Mouse (Mus musculus) embryonic fibroblast, embryonic 13.5 days (primary cell): Measurements from ENCODE around the gene Kbtbd4.

ENCODE experiments used
- CTCF ChIP-seq: IDR thresholded peaks from 2 replicates; pipeline ENCODE4 v1.5.1; 2011; ENCODE audit warnings: mild to moderate bottlenecking, control low read depth, low read length, moderate library complexity, borderline replicate concordance; ENCODE audit not compliant: insufficient read depth
- POLR2A ChIP-seq: IDR thresholded peaks from 2 replicates; pipeline ENCODE4 v1.6.1; 2011; ENCODE audit warnings: low read depth, mild to moderate bottlenecking, control low read depth, low read length, moderate library complexity

DNA sequence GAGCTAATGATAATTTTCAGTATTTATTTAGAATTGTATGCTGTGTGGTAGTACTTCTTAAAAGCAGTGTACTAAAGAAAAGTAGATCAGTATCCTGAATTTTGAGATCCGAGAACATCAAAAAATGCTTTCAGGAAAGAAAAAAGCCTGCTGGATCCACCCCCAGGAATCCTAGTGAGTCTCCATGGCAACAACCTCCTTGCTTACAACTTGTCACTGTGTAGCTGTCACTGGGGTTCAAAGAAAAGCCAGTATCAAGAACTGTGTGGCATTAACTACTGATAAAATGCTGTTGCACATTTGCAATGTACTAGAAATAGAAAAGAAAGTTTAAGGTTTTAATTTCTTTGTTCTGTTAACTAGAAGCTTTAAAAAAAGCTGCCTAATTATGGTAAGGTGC lies 51.5 kb downstream of the Kbtbd4 start:
- TF ChIP-seq CTCF, result no peak
- no peak for TF ChIP-seq POLR2A
